Mouse (Mus musculus): ENCODE results near the gene Lsm4.

GRCm38 (mm10) chr8:70680039-70680438 lies 7.0 kb downstream of the Lsm4 start:
- TF ChIP-seq POLR2A (IDR thresholded peaks at IDR 0.05; ENCODE audit: extremely low read depth, insufficient read depth, low read length) (no peak), CTCF (IDR thresholded peaks at IDR 0.05; ENCODE audit: low read depth, low read length) (no peak)

Data from liver, adult 2 months (tissue).